In the genomic region with DNA sequence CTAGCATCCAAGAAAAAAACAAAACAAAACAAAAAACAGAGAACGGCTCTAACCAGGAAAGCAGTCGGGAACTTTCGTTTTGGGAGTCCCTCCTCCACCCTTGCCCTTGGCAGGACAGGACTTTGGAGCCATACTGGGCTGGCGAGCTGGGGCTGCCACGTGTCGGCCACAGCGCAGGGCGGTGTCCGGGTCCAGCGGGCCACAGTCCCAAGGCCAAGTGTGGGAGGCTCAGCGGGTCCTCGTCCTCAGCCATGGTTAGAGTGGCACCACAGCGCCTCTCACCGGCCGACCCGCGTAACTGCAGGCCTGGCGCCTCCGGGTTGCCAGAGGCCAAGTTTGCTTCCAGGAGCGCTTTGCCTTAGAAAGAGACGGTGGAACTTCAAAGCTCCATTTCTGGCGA, we compare ENCODE assay signal across 8 mouse cellular contexts. TPM values are rescaled to one million over a fixed set of nuclear protein-coding genes. Genes with fewer than 3 reads are reported as not detected.
DNase-seq lines count a peak whose midpoint lies in the region; ATAC-seq lines count a peak whose summit lies in the region.

No protein-coding gene starts in this region.

- H3K27ac ChIP-seq in intestine, embryonic 14.5 days (ENCODE audit: low read depth), result no peak overlapping the region

- no peaks in the 10 kb centered on the region for H3K36me3 ChIP-seq in intestine, embryonic 14.5 days (ENCODE audit: control insufficient read depth, insufficient read depth, low read length)
- H3K36me3 ChIP-seq in megakaryocyte, embryonic 14.5 days (replicated peaks; ENCODE audit: low read length), result no peaks in the 10 kb centered on the region

- H3K4me3 ChIP-seq in intestine, embryonic 14.5 days (ENCODE audit: low read depth, low read length), result no peak overlapping the region
- H3K4me3 ChIP-seq in megakaryocyte, embryonic 14.5 days (replicated peaks), result peak overlapping the region; percentile 92

- H3K9me3 ChIP-seq in intestine, embryonic 14.5 days (ENCODE audit: control insufficient read depth, low read length), result 0 out of 2 replicates have a peak, but pooled peaks cover 4% of the 10 kb centered on the region
- H3K9me3 ChIP-seq in megakaryocyte, embryonic 14.5 days, result peaks cover 14% of the 10 kb centered on the region

- peak overlapping the region; percentile 25 for H3K4me2 ChIP-seq in intestine, embryonic 14.5 days (ENCODE audit: low read length)

- 39% methylated on average over 22 of the region's 22 CpGs for WGBS in intestine, embryonic 14.5 days

- ATAC-seq in intestine, embryonic 14.5 days (replicated peaks; ENCODE audit: low FRiP score, low TSS enrichment, low read depth), result 0 out of 2 replicates have a peak, but pooled peaks have one; percentile 51

- no peak overlapping the region for H3K9ac ChIP-seq in intestine, embryonic 14.5 days (ENCODE audit: low read length)

- H3K27me3 ChIP-seq in intestine, embryonic 14.5 days (replicated peaks; ENCODE audit: control insufficient read depth, insufficient read depth, low read length), result no peaks in the 10 kb centered on the region
- H3K27me3 ChIP-seq in megakaryocyte, embryonic 14.5 days (replicated peaks), result peaks cover 21% of the 10 kb centered on the region

- peaks cover 5% of the 10 kb centered on the region; the same call in 1 of the 2 replicates for H3K4me1 ChIP-seq in intestine, embryonic 14.5 days (replicated peaks; ENCODE audit: control insufficient read depth, insufficient read depth, low read length)
- peaks cover 29% of the 10 kb centered on the region for H3K4me1 ChIP-seq in megakaryocyte, embryonic 14.5 days

- DNase-seq in T-cell, adult 2 months (ENCODE audit: low spot score), result peak; percentile 39
- DNase-seq in cerebellum, adult 9-11 months, result peak; percentile 76
- peak; percentile 94 for DNase-seq in gastrocnemius, adult 8-10 months (ENCODE audit: low spot score in 2 of 2)
- DNase-seq in intestine, embryonic 14.5 days (ENCODE audit: low spot score), result peak; percentile 82
- DNase-seq in left cerebral cortex, adult 9 months (ENCODE audit: low spot score in 2 of 2), result peak; percentile 14 to 61
- peak; percentile 96 for DNase-seq in skeletal muscle tissue, adult 2 months (ENCODE audit: low read depth, low spot score)
- no peak for DNase-seq in adipocyte (ENCODE audit: low spot score)

RNA-seq across cellular contexts. Expression of a gene that starts 21.0 kb away (rescaled TPM):
- not detected for total RNA-seq in gastrocnemius, adult 8-10 months (2022)
- polyA plus RNA-seq in intestine, embryonic 14.5 days (2014; fragmentation: Nextera tagmentation; extraction: Ambion mirVana), result 0.48 and 0.65 TPM in 2 replicates
- not detected in 2 replicates for polyA plus RNA-seq in megakaryocyte, embryonic 14.5 days (2012; ENCODE audit: insufficient read depth, low replicate concordance)

RNA-seq across cellular contexts. Expression of a gene that starts 50.3 kb away (rescaled TPM):
- 1 to 10 TPM; 4.0 to 7.9 (median 5.3) TPM for total RNA-seq in gastrocnemius, adult 8-10 months (2022)
- 21.5 and 21.8 TPM in 2 replicates for polyA plus RNA-seq in intestine, embryonic 14.5 days (2014; fragmentation: Nextera tagmentation; extraction: Ambion mirVana)
- polyA plus RNA-seq in megakaryocyte, embryonic 14.5 days (2012; ENCODE audit: insufficient read depth, low replicate concordance), result 1.8 TPM in 1 of 2 replicates, not detected in the other
